ENCODE assay signal across 8 mouse cellular contexts in the genomic region with DNA sequence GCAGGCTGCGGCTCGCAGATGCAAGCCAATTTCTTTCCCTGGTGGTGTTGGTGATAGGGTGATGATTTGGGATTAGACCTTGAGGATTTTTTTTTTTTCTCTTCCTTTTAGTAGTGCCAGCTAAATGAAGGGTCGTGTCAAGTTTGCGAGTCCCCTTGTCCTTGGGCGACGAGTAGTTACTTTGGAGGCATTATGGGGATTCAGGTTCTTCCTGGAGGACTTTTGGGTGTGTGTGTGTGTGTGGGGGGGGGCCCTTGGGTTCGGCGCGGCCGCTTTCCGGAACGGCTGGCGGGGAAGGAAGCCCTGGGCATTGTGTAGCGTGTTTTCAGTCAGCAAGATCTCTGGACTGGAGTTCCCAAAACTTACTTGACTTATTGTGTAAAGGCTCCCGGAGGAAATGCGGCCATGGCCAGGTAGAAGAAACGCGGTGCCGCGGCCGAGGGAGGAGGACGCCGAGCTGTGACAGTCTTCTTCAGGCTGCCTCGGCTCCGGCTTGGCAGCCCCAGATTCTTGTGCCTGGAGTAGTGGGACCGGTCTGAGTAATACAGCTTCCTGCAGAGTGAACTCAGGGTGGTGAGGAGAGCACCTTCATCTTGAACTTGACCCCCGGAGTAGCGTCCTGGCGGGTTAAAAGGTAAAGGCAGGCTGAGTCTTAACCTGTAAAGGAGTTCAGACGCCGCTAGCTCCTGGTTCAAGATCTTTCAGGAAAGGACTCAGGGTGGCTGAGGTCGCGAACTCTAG. TPM values are rescaled to one million over a fixed set of nuclear protein-coding genes. Genes with fewer than 3 reads are reported as not detected.
DNase-seq lines count a peak whose midpoint lies in the region; ATAC-seq lines count a peak whose summit lies in the region.

No protein-coding gene starts in this region.

- H3K36me3 ChIP-seq in embryonic facial prominence, embryonic 15.5 days = no peaks in the 10 kb centered on the region
- H3K36me3 ChIP-seq in hindbrain, embryonic 11.5 days (ENCODE audit: control insufficient read depth, insufficient read depth, low read length) = no peaks in the 10 kb centered on the region
- no peaks in the 10 kb centered on the region for H3K36me3 ChIP-seq in midbrain, embryonic 10.5 days

- no peak for ATAC-seq in embryonic facial prominence, embryonic 15.5 days (ENCODE audit: insufficient number of reproducible peaks, low FRiP score, low TSS enrichment, low read depth)
- ATAC-seq in hindbrain, embryonic 11.5 days (ENCODE audit: low FRiP score) = peak; percentile 29; the same call in 1 of the 2 replicates

- peak overlapping the region; percentile 82 for H3K4me2 ChIP-seq in embryonic facial prominence, embryonic 15.5 days (replicated peaks)
- H3K4me2 ChIP-seq in hindbrain, embryonic 11.5 days (replicated peaks; ENCODE audit: low read depth, low read length) = peak overlapping the region; percentile 99

- intact Hi-C loops in left cerebral cortex, postnatal 36 days (cut with DNase I) = loop anchor here (5.0 kb wide), 3 partner anchors 39 to 134 kb away; no protein-coding TSS in a partner anchor

- peak; percentile 50 for DNase-seq in cerebellum, adult 11-12 months
- DNase-seq in cerebellum, adult 11 months = no peak
- DNase-seq in adrenal gland, adult 2 months = peak; percentile 72
- DNase-seq in hindbrain, embryonic 11.5 days (ENCODE audit: low spot score) = peak; percentile 54
- DNase-seq in left cerebral cortex, postnatal 36 days (ENCODE audit: low spot score in 2 of 2) = peak; percentile 17 to 25
- DNase-seq in midbrain, embryonic 10.5 days (ENCODE audit: low spot score) = peak; percentile 53
- peak; percentile 22 for DNase-seq in thymus, postnatal 25 days

- WGBS in embryonic facial prominence, embryonic 15.5 days = under 1% methylated on average over 33 of the region's 33 CpGs
- WGBS in hindbrain, embryonic 11.5 days = under 1% methylated on average over 33 of the region's 33 CpGs
- under 1% methylated on average over 33 of the region's 33 CpGs for WGBS in midbrain, embryonic 10.5 days

- H3K9me3 ChIP-seq in embryonic facial prominence, embryonic 15.5 days (replicated peaks) = no peaks in the 10 kb centered on the region
- no peaks in the 10 kb centered on the region for H3K9me3 ChIP-seq in hindbrain, embryonic 11.5 days (ENCODE audit: control insufficient read depth, low read length)
- no peaks in the 10 kb centered on the region for H3K9me3 ChIP-seq in midbrain, embryonic 10.5 days (replicated peaks)

- H3K9ac ChIP-seq in embryonic facial prominence, embryonic 15.5 days = peak overlapping the region; percentile 93
- H3K9ac ChIP-seq in hindbrain, embryonic 11.5 days (ENCODE audit: low read depth, low read length) = peak overlapping the region; percentile 76

- H3K4me3 ChIP-seq in embryonic facial prominence, embryonic 15.5 days (replicated peaks) = peak overlapping the region; percentile 95
- H3K4me3 ChIP-seq in hindbrain, embryonic 11.5 days (ENCODE audit: low read depth, low read length) = peak overlapping the region; percentile 84
- H3K4me3 ChIP-seq in midbrain, embryonic 10.5 days = peak overlapping the region; percentile 91

- H3K27ac ChIP-seq in embryonic facial prominence, embryonic 15.5 days (replicated peaks) = peak overlapping the region; percentile 96
- peak overlapping the region; percentile 79; the same call in 1 of the 2 replicates for H3K27ac ChIP-seq in hindbrain, embryonic 11.5 days (ENCODE audit: low read depth, low read length)
- H3K27ac ChIP-seq in midbrain, embryonic 10.5 days (replicated peaks) = peak overlapping the region; percentile 91

- H3K4me1 ChIP-seq in embryonic facial prominence, embryonic 15.5 days = peaks cover 46% of the 10 kb centered on the region
- no peaks in the 10 kb centered on the region for H3K4me1 ChIP-seq in hindbrain, embryonic 11.5 days (replicated peaks; ENCODE audit: control insufficient read depth, insufficient read depth, low read length)
- peaks cover 34% of the 10 kb centered on the region for H3K4me1 ChIP-seq in midbrain, embryonic 10.5 days

- no peaks in the 10 kb centered on the region for H3K27me3 ChIP-seq in embryonic facial prominence, embryonic 15.5 days
- H3K27me3 ChIP-seq in hindbrain, embryonic 11.5 days (ENCODE audit: control insufficient read depth, insufficient read depth, low read length) = no peaks in the 10 kb centered on the region
- H3K27me3 ChIP-seq in midbrain, embryonic 10.5 days (ENCODE audit: low read depth, poor library complexity, severe bottlenecking) = peaks cover 61% of the 10 kb centered on the region

RNA-seq across cellular contexts. Expression of a gene that starts 1.1 kb away (rescaled TPM):
- 10 to 100 TPM; 16.4 to 17.3 TPM for total RNA-seq in adrenal gland, adult 2 months (2021)
- polyA plus RNA-seq in adrenal gland, adult 2 months (2012; rRNA removed) = 5.6 and 5.7 TPM in 2 replicates
- polyA plus RNA-seq in embryonic facial prominence, embryonic 15.5 days (2015; fragmentation: Nextera tagmentation; extraction: Ambion mirVana) = 40.7 and 42.0 TPM in 2 replicates
- polyA plus RNA-seq in hindbrain, embryonic 11.5 days (2014; fragmentation: Nextera tagmentation; extraction: Ambion mirVana) = 11.2 and 12.2 TPM in 2 replicates
- total RNA-seq in left cerebral cortex, postnatal 36 days (2021) = 10 to 100 TPM; 17.7 to 27.5 TPM
- polyA plus RNA-seq in midbrain, embryonic 10.5 days (2016; fragmentation: Nextera tagmentation; extraction: Ambion mirVana) = 11.9 and 12.0 TPM in 2 replicates
